Mouse (Mus musculus): ENCODE results near the gene Ndufaf2. TPM values are rescaled to one million over a fixed set of nuclear protein-coding genes. Genes with fewer than 3 reads are reported as not detected.

The Ndufaf2 gene
- polyA plus RNA-seq, 1 experiment: 2.0 TPM

GRCm38 (mm10) chr13:108187994-108188393 is 29.6 kb upstream of the Ndufaf2 start:
- Histone ChIP-seq H3K4me1 (ENCODE audit: control insufficient read depth, insufficient read depth, insufficient read length) (no peaks in the 10 kb centered on the region), H3K36me3 (ENCODE audit: control insufficient read depth, insufficient read depth, low read length) (peaks cover 19% of the 10 kb centered on the region), H3K27me3 (ENCODE audit: control insufficient read depth, insufficient read depth, low read length) (no peaks in the 10 kb centered on the region), H3K27ac (ENCODE audit: insufficient read depth, low read length) (no peak overlapping the region), H3K4me3 (ENCODE audit: extremely low read depth, insufficient read depth, insufficient read length) (no peak overlapping the region)
- WGBS: 86% methylated on average over 4 of the region's 4 CpGs
- TF ChIP-seq CTCF (IDR thresholded peaks at IDR 0.05; ENCODE audit: extremely low read depth, insufficient read depth, insufficient read length, insufficient replicate concordance): no peak
- TF ChIP-seq POLR2A (IDR thresholded peaks at IDR 0.05; ENCODE audit: low read depth, low read length): no peak
- DNase-seq (ENCODE audit: low read depth in 1 of 2, low spot score in 2 of 2): no peak

- no peak for DNase-seq (ENCODE audit: low read depth in 1 of 2, low spot score in 2 of 2)
- Histone ChIP-seq H3K27ac (ENCODE audit: insufficient read depth, low read length) (no peak overlapping the region), H3K4me1 (ENCODE audit: control insufficient read depth, insufficient read depth, insufficient read length) (no peaks in the 10 kb centered on the region), H3K36me3 (ENCODE audit: control insufficient read depth, insufficient read depth, low read length) (peaks cover 33% of the 10 kb centered on the region), H3K27me3 (ENCODE audit: control insufficient read depth, insufficient read depth, low read length) (no peaks in the 10 kb centered on the region), H3K4me3 (ENCODE audit: extremely low read depth, insufficient read depth, insufficient read length) (no peak overlapping the region)
- 94% methylated on average over 3 of the region's 3 CpGs for WGBS
- TF ChIP-seq CTCF (IDR thresholded peaks at IDR 0.05; ENCODE audit: extremely low read depth, insufficient read depth, insufficient read length, insufficient replicate concordance) (no peak), POLR2A (IDR thresholded peaks at IDR 0.05; ENCODE audit: low read depth, low read length) (no peak)
Measured at GRCm38 (mm10) chr13:108185530-108185929, 27.1 kb upstream of the Ndufaf2 start.

GRCm38 (mm10) chr13:108184743-108185255 is 26.4 kb upstream of the Ndufaf2 start:
- Histone ChIP-seq H3K4me3 (ENCODE audit: extremely low read depth, insufficient read depth, insufficient read length) (no peak overlapping the region), H3K27ac (ENCODE audit: insufficient read depth, low read length) (no peak overlapping the region), H3K4me1 (ENCODE audit: control insufficient read depth, insufficient read depth, insufficient read length) (no peaks in the 10 kb centered on the region), H3K36me3 (ENCODE audit: control insufficient read depth, insufficient read depth, low read length) (peaks cover 31% of the 10 kb centered on the region), H3K27me3 (ENCODE audit: control insufficient read depth, insufficient read depth, low read length) (no peaks in the 10 kb centered on the region)
- no peak for DNase-seq (ENCODE audit: low read depth in 1 of 2, low spot score in 2 of 2)
- TF ChIP-seq POLR2A (IDR thresholded peaks at IDR 0.05; ENCODE audit: low read depth, low read length) (no peak), CTCF (IDR thresholded peaks at IDR 0.05; ENCODE audit: extremely low read depth, insufficient read depth, insufficient read length, insufficient replicate concordance) (no peak)

GRCm38 (mm10) chr13:108180821-108181220 is 22.4 kb upstream of the Ndufaf2 start:
- Histone ChIP-seq H3K27me3 (ENCODE audit: control insufficient read depth, insufficient read depth, low read length) (no peaks in the 10 kb centered on the region), H3K4me3 (ENCODE audit: extremely low read depth, insufficient read depth, insufficient read length) (no peak overlapping the region), H3K27ac (ENCODE audit: insufficient read depth, low read length) (no peak overlapping the region), H3K36me3 (ENCODE audit: control insufficient read depth, insufficient read depth, low read length) (peaks cover 38% of the 10 kb centered on the region), H3K4me1 (ENCODE audit: control insufficient read depth, insufficient read depth, insufficient read length) (no peaks in the 10 kb centered on the region)
- no peak for DNase-seq (ENCODE audit: low read depth in 1 of 2, low spot score in 2 of 2)
- no peak for TF ChIP-seq POLR2A (IDR thresholded peaks at IDR 0.05; ENCODE audit: low read depth, low read length)
- TF ChIP-seq CTCF (IDR thresholded peaks at IDR 0.05; ENCODE audit: extremely low read depth, insufficient read depth, insufficient read length, insufficient replicate concordance): no peak
- 71% methylated on average over 5 of the region's 5 CpGs for WGBS

GRCm38 (mm10) chr13:108179618-108180017 is 21.2 kb upstream of the Ndufaf2 start:
- Histone ChIP-seq H3K27ac (ENCODE audit: insufficient read depth, low read length) (no peak overlapping the region), H3K36me3 (ENCODE audit: control insufficient read depth, insufficient read depth, low read length) (peaks cover 34% of the 10 kb centered on the region), H3K4me1 (ENCODE audit: control insufficient read depth, insufficient read depth, insufficient read length) (no peaks in the 10 kb centered on the region), H3K27me3 (ENCODE audit: control insufficient read depth, insufficient read depth, low read length) (no peaks in the 10 kb centered on the region), H3K4me3 (ENCODE audit: extremely low read depth, insufficient read depth, insufficient read length) (no peak overlapping the region)
- no peak for DNase-seq (ENCODE audit: low read depth in 1 of 2, low spot score in 2 of 2)
- TF ChIP-seq POLR2A (IDR thresholded peaks at IDR 0.05; ENCODE audit: low read depth, low read length) (no peak), CTCF (IDR thresholded peaks at IDR 0.05; ENCODE audit: extremely low read depth, insufficient read depth, insufficient read length, insufficient replicate concordance) (no peak)
- 57% methylated on average over 8 of the region's 8 CpGs for WGBS

- H3K36me3 ChIP-seq (ENCODE audit: control insufficient read depth, insufficient read depth, low read length): peaks cover 15% of the 10 kb centered on the region
- H3K27ac ChIP-seq (ENCODE audit: insufficient read depth, low read length): no peak overlapping the region
Measured at GRCm38 (mm10) chr13:108170511-108170910, 12.1 kb upstream of the Ndufaf2 start.

GRCm38 (mm10) chr13:108170002-108170401 is 11.6 kb upstream of the Ndufaf2 start:
- 84% methylated on average over 1 of the region's 1 CpGs for WGBS
- Histone ChIP-seq H3K4me3 (ENCODE audit: extremely low read depth, insufficient read depth, insufficient read length) (no peak overlapping the region), H3K27ac (ENCODE audit: insufficient read depth, low read length) (no peak overlapping the region), H3K27me3 (ENCODE audit: control insufficient read depth, insufficient read depth, low read length) (no peaks in the 10 kb centered on the region), H3K36me3 (ENCODE audit: control insufficient read depth, insufficient read depth, low read length) (peaks cover 13% of the 10 kb centered on the region), H3K4me1 (ENCODE audit: control insufficient read depth, insufficient read depth, insufficient read length) (no peaks in the 10 kb centered on the region)
- DNase-seq (ENCODE audit: low read depth in 1 of 2, low spot score in 2 of 2): no peak
- no peak for TF ChIP-seq CTCF (IDR thresholded peaks at IDR 0.05; ENCODE audit: extremely low read depth, insufficient read depth, insufficient read length, insufficient replicate concordance)
- no peak for TF ChIP-seq POLR2A (IDR thresholded peaks at IDR 0.05; ENCODE audit: low read depth, low read length)

More at GRCm38 (mm10) chr13:108170511-108170910, 12.1 kb upstream of the Ndufaf2 start:
- Histone ChIP-seq H3K4me1 (ENCODE audit: control insufficient read depth, insufficient read depth, insufficient read length) (no peaks in the 10 kb centered on the region), H3K27me3 (ENCODE audit: control insufficient read depth, insufficient read depth, low read length) (no peaks in the 10 kb centered on the region), H3K4me3 (ENCODE audit: extremely low read depth, insufficient read depth, insufficient read length) (no peak overlapping the region)
- TF ChIP-seq POLR2A (IDR thresholded peaks at IDR 0.05; ENCODE audit: low read depth, low read length) (no peak), CTCF (IDR thresholded peaks at IDR 0.05; ENCODE audit: extremely low read depth, insufficient read depth, insufficient read length, insufficient replicate concordance) (no peak)
- no peak for DNase-seq (ENCODE audit: low read depth in 1 of 2, low spot score in 2 of 2)
- 92% methylated on average over 8 of the region's 8 CpGs for WGBS
